Mouse (Mus musculus) ES-E14 (cell line): ENCODE results near the gene Iqschfp. TPM values are rescaled to one million over a fixed set of nuclear protein-coding genes. Genes with fewer than 3 reads are reported as not detected.

Source experiments
- DNase-seq: peaks from one replicate; pipeline ENCODE4 v3.0.0-alpha.2; 2013; ENCODE audit warnings: low read depth, low spot score
- H3K27ac ChIP-seq: 2 replicates; pipeline ENCODE4 v1.5.1; 2012; ENCODE audit warnings: low read depth, mild to moderate bottlenecking, low read length, moderate library complexity, mixed read lengths; ENCODE audit not compliant: poor library complexity, insufficient read depth, severe bottlenecking
- H3K36me3 ChIP-seq: 2 replicates; pipeline ENCODE4 v1.6.1; 2012; ENCODE audit warnings: mild to moderate bottlenecking, low read length, moderate library complexity, mixed read lengths; ENCODE audit not compliant: control insufficient read depth, poor library complexity, insufficient read depth, severe bottlenecking
- H3K4me1 ChIP-seq, 2 experiments: fragments of 150-350 bp in 1 of 2; sonication (generic) in 1 of 2; 2 replicates each; pipeline ENCODE4 v1.6.1; 2012; ENCODE audit warnings: low read length in 2 of 2, mild to moderate bottlenecking in 1 of 2, mixed read lengths in 1 of 2; ENCODE audit not compliant: control insufficient read depth in 2 of 2, insufficient read depth in 2 of 2, poor library complexity in 1 of 2
- H3K4me3 ChIP-seq, 2 experiments: fragments of 150-350 bp in 1 of 2; sonication (generic) in 1 of 2; 2 replicates each; pipeline ENCODE4 v1.5.1; 2012; ENCODE audit warnings: low read length in 2 of 2, low read depth in 1 of 2, mild to moderate bottlenecking in 1 of 2, mixed read lengths in 1 of 2; ENCODE audit not compliant: insufficient read depth in 1 of 2, poor library complexity in 1 of 2, severe bottlenecking in 1 of 2
- H3K9ac ChIP-seq: 2 replicates; pipeline ENCODE4 v1.6.1; 2012; ENCODE audit warnings: low read depth, mild to moderate bottlenecking, low read length, mixed read lengths; ENCODE audit not compliant: poor library complexity, insufficient read depth, severe bottlenecking
- H3K9me3 ChIP-seq: fragments of 150-350 bp; sonication (generic); 2 replicates; pipeline ENCODE4 v1.6.1; 2012; ENCODE audit warnings: low read depth, mild to moderate bottlenecking, low read length; ENCODE audit not compliant: control insufficient read depth, insufficient read depth
- CHD2 ChIP-seq: IDR thresholded peaks from 2 replicates; pipeline ENCODE4 v1.6.1; 2014; ENCODE audit warnings: mild to moderate bottlenecking, low read depth, low read length, inconsistent platforms
- HCFC1 ChIP-seq: IDR thresholded peaks from 2 replicates; pipeline ENCODE4 v1.6.1; 2012; ENCODE audit warnings: low read length, inconsistent platforms, borderline replicate concordance; ENCODE audit not compliant: insufficient read depth
- MAFK ChIP-seq: IDR thresholded peaks from 2 replicates; pipeline ENCODE4 v1.6.1; 2014; ENCODE audit warnings: mild to moderate bottlenecking, low read depth, low read length, inconsistent platforms; ENCODE audit not compliant: insufficient read depth
- ZC3H11A ChIP-seq: IDR thresholded peaks from 2 replicates; pipeline ENCODE4 v1.6.1; 2012; ENCODE audit warnings: low read depth, mild to moderate bottlenecking, inconsistent platforms, low read length, borderline replicate concordance
- ZNF384 ChIP-seq: IDR thresholded peaks from 2 replicates; pipeline ENCODE4 v1.6.1; 2012; ENCODE audit warnings: low read depth, low read length, inconsistent platforms
- in situ Hi-C, 2 experiments: fragments of 600-800 bp; cut with MboI; formaldehyde crosslinking; loops; one replicate each; pipeline ENCODE4 v1.15.1; 2025; ENCODE audit warnings: low sequenced_read_pairs in 2 of 2, inconsistent platforms in 1 of 2; ENCODE audit not compliant: unreplicated experiment in 2 of 2
- total RNA-seq: library from RNA; depleted of rRNA; stranded (reverse); fragments of 300-350 nt; gene quantifications from 2 replicates; pipeline ENCODE4 v1.2.3, GENCODE M21; 2012

The Iqschfp gene
- total RNA-seq, 1 experiment, result not detected

DNA sequence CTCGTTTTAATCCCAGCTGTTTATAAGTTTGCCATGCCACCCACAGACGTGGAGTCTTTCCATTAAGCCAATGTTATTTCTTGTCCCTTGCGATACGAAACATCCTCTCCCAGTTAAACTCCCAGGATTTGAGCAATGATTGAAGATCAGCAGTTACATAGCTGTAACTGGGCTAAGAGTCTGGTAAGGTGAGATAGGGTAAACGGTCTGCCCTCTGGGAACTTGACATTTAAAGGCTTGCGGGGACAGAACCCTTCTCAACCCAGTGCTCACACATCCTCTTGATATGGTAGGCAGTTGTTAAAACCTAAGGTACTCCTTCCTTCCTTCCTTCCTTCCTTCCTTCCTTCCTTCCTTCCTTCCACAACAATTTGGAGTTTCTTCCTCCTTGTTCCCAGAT is 604.5 kb downstream of the Iqschfp start:
- no peaks in the 10 kb centered on the region for H3K9me3 ChIP-seq
- H3K9ac ChIP-seq, result no peak overlapping the region
- in situ Hi-C loops, result no loop called here
- no peak for TF ChIP-seq ZNF384
- TF ChIP-seq MAFK, result no peak
- TF ChIP-seq CHD2, result no peak
- no peak for TF ChIP-seq HCFC1
- TF ChIP-seq ZC3H11A, result no peak
- H3K4me3 ChIP-seq, result peak overlapping the region in 1 of 2 experiments; percentile 91; a peak in 1 of 4 replicates
- no peaks in the 10 kb centered on the region; the same call in 1 of the 2 replicates for H3K36me3 ChIP-seq
- no peak overlapping the region for H3K27ac ChIP-seq
- peaks cover 2 to 4% of the 10 kb centered on the region in 2 experiments; a peak in 2 of 4 replicates for H3K4me1 ChIP-seq
- no peak for DNase-seq

DNA sequence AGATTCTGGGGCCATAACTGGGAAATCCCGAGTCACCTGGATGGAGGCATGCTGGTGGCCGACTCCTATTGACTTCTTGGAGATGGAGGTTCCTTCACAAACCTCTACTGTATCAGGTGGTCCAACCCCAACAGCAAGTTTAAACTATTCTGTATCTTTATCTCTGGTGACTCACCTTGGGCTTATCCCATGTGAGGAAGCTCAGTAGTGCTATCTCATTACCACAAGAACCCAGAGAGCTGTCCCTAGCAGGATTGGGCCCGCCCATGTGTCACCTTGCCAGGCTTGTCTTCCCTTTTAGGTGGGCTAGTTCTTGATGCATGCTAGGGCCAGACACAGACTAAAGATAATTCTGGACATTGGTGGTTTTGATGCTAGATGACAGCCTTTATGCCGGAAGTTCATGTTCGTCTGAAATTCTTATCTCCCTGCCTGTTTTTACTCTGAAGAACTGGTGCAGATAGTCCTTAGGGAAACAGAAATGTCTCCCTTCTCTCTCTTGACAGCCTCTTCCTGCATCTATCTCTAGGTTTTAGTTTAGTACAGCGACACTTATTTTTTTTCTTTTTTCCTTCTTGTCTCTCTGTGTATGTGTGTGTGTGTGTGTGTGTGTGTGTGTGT is 607.6 kb downstream of the Iqschfp start:
- TF ChIP-seq ZC3H11A (no peak), ZNF384 (no peak), HCFC1 (no peak), MAFK (no peak), CHD2 (no peak)
- H3K9ac ChIP-seq, result no peak overlapping the region
- no peak overlapping the region for H3K27ac ChIP-seq
- H3K9me3 ChIP-seq, result no peaks in the 10 kb centered on the region
- in situ Hi-C loops, result no loop called here
- H3K36me3 ChIP-seq, result peaks cover 2% of the 10 kb centered on the region; the same call in 1 of the 2 replicates
- H3K4me1 ChIP-seq, result peaks cover 0 to 2% of the 10 kb centered on the region in 2 experiments; a peak in 1 of 4 replicates
- no peak overlapping the region for H3K4me3 ChIP-seq
- DNase-seq, result no peak

DNA sequence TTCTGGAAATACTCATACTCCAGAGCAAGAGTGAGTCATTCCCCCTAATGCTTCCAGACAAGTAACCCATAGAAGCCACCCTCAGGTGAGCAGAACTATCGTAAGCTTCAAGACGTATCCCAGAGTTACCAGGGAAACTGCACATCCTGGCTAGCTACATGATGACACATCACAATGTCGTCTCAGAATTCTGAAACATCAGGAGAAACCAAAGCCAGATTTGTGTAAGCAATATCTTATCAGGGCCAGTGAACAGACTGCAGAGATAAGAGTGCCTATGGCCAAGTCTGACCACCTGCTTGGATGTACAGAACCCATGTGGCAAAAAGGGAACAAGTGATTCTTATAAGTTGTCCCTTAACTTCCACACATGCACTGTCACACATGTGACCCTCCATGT is 612.8 kb downstream of the Iqschfp start:
- H3K9me3 ChIP-seq, result no peaks in the 10 kb centered on the region
- H3K4me1 ChIP-seq, result no peaks in the 10 kb centered on the region; a peak in 1 of 4 replicates
- in situ Hi-C loops, result no loop called here

DNA sequence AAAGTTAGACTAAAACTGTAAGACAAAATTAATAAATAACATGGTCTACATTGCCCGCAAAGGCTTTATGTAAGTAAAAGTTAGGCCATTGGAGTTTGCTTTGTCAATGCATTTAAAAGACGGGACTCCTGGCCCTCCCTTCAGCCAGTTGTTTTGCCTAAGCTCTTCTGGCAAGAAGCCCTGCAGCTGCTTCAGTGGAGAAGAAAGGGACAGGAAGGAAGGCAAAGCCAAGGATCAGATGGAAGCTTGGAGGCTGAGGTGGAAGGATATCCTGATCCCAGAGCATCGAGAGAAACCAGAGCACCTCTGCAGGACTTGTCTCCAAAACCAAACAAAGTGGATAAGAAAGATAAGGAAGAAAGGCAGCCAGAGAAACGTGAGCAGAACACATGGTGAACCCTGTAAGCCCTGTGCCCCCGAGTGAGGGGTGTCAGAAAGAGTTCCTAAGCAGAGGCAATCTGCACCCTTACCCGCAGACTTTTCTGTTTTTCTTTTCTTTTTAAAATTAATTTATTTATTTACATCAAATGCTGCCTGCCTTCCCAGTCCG is 614.8 kb downstream of the Iqschfp start:
- H3K9ac ChIP-seq, result no peak overlapping the region; the same call in 1 of the 2 replicates
- no peak for DNase-seq
- H3K4me1 ChIP-seq, result peaks cover 0 to 2% of the 10 kb centered on the region in 2 experiments; a peak in 1 of 4 replicates
- TF ChIP-seq CHD2 (no peak), ZC3H11A (no peak), HCFC1 (no peak), ZNF384 (no peak), MAFK (no peak)
- in situ Hi-C loops, result no loop called here
- no peak overlapping the region for H3K27ac ChIP-seq
- H3K9me3 ChIP-seq, result no peaks in the 10 kb centered on the region
- H3K4me3 ChIP-seq, result no peak overlapping the region
- peaks cover 7% of the 10 kb centered on the region; the same call in 1 of the 2 replicates for H3K36me3 ChIP-seq

More for the DNA sequence above, 612.8 kb downstream of the Iqschfp start:
- no peak overlapping the region for H3K9ac ChIP-seq
- no peak for TF ChIP-seq HCFC1
- no peak for TF ChIP-seq CHD2
- no peak for TF ChIP-seq ZC3H11A
- no peak for TF ChIP-seq ZNF384
- TF ChIP-seq MAFK, result no peak
- no peak overlapping the region for H3K4me3 ChIP-seq
- no peak for DNase-seq
- no peak overlapping the region for H3K27ac ChIP-seq
- peaks cover 7% of the 10 kb centered on the region; the same call in 1 of the 2 replicates for H3K36me3 ChIP-seq
